Mouse (Mus musculus) urinary bladder, postnatal 36 days (tissue): ENCODE results near the gene Tmem60.

Experiments
- DNase-seq, 2 experiments: peaks; one replicate each; pipeline ENCODE4 v3.0.0; 2022; ENCODE audit warnings: low spot score in 2 of 2, mixed read lengths in 1 of 2

The Tmem60 gene

DNA sequence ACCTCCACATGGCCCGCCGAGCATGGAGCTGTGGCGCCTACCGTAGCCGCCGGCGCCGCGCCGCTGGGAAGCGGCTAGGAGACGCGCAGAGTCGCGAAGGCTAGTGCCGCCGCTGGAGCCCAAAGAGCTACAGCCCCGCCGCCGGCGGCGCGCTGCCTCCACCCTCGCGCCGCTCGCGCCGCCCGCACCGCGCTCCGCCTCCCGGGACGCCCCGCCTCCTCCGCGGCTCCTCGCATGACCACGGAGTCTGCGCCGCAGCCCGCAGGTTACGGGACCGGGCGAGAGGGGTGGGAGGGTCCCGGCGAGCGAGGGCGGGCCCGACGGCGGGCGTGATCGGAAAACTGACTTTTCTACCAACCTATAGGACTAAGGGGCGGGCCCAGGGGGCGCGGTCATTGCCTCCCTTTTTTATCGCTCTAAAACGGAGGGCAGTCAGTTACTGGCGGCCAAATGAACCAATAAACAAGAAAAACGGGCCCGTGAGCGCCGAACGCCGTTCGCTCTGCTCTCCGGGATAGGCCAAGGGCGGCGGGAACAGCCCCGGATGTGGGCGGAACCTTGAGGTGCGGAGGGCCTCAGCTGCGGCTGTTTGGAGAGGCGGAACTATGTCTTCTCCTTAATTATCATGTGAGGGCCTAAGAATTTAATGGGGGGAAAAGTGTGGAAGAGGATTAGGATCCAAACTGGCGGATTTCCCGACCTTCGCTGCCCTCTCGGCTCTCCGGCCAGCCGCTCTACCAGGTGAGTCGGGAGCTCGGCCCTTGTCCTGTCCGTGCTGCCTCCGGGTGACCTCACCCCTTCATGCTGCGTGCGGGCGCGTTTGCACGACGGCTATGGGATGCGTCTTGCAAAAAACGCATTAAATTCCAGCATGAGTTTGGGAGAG is at the start of gene Tmem60, which contains the start of gene Phtf2:
Gene Tmem60, plus strand, starts transcription at position 277 of the 886 bp plus-strand sequence.
Gene Phtf2, minus strand, starts transcription at position 210 of the 886 bp plus-strand sequence.
- DNase-seq = peak; percentile 98 to 99

DNA sequence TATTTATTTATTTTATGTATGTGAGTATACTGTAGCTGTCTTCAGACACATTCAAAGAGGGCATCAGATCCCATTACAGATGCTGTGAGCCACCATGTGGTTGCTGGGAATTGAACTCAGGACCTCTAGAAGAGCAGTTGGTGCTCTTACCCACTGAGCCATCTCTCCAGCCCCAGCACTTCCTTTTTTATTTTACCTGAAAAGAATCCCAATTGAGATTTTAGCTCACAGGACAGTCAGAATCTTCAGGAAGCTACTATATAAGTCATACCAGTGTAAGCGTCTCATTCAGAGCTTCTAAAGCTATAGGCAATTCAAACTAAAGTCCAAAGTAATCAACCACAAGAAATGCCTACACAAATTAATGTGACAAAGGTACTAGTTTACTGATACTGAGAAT is 47.6 kb upstream of the Tmem60 start:
- no peak for DNase-seq

DNA sequence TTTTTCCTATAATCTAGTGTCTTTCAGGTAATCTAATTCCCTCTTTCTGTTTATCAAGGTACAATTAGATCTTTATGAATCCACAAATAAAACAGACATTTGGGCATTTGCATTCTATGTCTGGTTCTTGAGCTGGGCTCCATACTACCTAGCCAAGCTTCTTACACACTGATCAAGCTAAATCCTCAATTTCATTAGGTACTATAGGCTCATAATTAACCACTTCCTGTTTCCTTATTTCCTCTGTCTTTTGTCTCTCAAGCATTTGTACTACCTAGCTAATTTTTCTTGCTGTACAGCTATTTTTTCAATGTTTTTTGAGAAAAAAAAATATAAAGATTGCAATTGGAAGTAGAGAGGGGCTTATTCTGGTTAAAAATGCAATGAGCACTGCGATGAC is 44.9 kb upstream of the Tmem60 start:
- DNase-seq = no peak

DNA sequence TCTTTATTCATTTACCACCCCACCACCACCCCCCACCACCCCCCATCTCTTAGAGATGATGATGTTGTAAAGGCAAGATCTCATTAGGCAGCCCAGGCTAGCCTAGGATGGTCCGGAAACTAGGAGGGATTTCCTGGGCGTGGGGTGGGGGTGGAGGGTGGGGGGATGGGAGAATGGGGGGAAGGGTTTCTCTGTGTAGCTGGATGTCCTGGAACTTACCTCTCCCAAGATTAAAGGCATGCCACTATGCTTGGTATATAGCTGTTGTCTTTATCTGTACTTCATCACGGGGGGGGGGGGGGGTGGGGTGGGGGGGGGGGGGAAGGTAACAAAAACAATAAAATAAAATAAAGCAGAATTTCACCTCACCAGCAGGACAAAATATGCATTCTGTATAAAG is 38.6 kb upstream of the Tmem60 start:
- DNase-seq = no peak

DNA sequence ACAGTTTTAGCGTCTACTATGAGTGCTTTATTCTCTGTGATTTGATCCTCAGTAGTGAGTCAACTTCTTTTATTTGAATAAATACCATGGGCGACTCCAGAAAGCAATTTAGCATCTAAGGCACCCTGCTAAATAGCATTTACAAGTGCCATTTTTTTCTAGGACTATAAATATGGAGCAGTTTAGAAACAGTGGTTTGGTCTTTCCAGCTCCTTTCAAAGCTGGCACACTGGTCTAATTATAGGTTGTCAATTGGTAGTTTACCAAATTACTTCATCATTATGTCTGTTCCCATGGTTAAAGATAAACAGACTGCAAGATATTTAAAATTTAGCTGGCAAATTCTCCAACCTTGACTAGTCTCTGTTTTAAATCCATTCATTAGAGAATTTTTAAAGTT is 38.2 kb upstream of the Tmem60 start:
- DNase-seq = no peak

DNA sequence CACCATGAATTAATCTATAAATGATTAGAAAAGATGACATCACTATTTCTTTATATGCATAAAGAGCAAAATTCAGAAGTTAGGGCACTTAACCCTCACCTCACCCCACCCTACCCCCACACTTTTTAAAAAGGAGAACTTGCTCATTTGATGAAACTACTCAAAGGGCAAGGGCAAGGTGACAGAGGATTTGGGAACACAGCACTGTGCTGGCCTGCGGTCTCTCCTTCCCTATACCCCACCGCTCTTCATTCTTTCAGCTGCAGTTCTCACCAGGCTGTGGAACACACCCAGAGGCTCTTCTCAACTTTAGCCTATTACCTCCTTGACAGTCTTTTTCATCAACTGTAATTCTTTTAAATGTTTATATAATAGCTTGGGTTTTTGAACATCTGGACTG is 35.0 kb upstream of the Tmem60 start:
- DNase-seq = no peak

DNA sequence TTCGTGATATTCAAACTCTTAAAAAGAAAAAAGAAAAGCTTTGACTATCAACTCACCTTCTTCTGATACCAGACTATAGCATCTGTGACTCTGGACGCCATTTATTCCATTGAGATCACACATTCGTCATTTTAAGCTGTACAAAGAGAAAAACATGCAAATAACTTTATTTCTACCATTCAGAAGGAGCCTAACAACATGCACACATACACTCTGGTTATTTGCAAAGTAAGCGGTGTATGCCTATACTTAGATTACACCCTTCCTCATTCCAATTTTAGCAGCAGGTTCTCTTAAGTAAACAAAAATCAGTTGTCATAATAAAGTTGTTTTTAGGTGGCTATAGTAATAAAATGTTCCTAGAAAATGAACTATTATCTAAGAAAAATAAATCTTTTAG is 26.9 kb upstream of the Tmem60 start:
- DNase-seq = no peak

DNA sequence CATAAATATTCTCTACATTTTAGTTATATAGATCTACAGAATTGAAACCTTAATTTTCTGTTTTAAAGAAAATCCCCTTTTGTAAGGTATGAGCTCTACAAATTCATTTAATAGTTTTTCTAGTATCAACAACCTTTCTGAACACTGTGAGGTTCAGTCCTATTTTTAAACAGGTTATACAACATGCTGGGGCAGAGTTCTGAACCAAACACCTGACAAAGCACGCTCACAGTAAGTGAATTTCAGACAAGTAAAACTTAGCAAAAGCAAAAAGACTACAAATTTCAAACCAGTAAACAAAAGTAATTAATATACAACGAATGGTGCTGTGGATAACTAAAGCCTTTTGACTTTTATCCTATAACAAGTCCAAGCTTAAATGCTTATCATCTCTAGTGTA is 23.6 kb upstream of the Tmem60 start:
- DNase-seq = no peak

DNA sequence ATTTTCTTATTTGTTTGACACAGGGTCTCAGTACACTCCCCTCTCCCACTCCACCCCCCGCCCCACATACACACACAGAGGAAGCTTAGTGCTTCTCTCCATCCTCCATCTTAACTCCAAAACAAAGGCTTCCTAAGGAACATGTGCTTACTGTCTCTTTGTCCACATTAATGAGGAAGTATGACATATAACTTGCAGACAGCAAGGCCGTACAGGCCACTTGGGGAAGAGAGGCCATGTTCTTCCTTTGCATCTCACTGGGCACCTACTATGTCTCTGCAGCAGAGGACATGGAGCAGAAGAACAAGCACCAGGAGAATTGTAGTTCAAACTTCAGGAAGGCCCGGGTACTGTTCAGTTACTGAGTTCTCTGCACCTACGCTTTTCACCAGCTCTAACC is 21.4 kb upstream of the Tmem60 start:
- DNase-seq = no peak

DNA sequence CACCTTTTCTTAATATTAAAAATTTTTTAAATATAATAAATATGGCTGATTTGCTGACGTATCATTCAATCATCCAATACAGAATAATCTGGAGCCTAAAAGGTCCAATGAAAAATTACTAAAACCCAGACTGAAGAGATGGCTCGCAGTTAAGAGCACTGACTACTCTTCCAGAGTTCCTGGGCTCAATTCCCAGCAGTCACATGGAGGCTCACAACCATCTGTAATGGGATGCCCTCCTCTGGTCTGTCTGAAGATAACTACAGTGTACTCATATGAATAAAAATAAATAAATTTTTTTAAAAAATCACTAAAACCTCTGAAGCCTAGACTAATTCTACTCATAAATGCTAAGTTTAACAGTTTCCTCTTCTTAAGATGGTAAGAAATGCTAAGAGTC is 20.1 kb upstream of the Tmem60 start:
- no peak for DNase-seq

DNA sequence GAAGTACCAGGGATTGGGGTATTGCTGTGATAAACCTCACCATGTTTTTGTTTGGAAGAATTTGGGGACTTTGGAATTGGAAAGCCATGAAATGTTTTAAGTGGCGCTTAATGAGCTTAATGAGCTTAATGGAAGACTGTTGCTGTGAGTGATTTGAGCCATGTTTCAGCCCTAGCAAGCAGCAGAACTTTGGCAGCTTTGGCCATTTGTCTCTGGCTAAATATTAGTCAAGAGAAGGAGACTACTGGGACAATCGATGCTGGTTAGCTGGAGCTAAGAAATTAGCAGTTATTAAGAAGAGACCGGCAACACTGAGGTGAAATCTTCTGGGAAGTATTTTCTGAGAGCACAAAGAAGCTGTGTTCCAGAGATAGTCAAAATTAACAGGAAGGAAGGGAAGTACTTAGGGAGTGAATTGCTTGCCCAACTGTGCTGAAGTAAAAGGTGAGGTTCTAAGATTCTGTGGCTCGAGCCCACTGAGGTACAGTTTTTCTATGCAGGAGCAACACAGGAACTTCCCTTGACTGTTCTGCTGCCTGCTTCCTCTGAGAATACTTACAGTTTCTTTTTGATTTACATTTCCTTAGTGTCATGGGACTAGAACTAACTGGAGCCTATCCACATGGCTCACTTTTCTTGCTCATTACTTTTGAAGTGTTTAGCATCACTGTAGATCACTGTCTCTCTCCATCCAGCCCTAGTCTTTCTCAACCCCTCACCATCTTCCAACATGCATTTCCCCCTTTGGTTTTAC is 17.6 kb upstream of the Tmem60 start:
- no peak for DNase-seq

DNA sequence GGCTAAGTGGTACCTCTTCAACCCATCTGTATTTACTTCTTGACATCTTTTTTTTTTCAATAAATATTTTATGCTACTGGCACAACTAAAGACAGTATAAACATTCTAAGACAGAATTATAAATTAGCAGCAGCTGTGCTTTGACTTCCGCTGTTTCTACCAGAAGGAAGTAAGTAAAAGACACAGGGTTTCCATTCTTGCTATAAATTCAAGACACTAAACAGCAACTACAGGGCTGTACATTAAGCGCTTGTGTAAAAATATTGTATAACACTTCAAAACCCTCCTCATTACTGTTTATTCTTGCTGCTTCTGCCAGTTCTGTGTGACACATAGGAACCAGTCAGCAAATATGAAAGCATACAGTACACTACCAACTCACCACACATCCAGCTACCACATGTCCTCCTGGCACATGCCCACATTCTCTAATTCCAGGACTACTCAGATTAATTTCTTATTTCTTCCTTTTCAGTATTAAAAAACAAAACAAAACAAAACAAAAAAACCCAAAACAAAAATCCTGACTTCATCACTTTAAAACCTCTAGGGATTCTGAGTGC is 16.7 kb upstream of the Tmem60 start:
- DNase-seq = no peak

DNA sequence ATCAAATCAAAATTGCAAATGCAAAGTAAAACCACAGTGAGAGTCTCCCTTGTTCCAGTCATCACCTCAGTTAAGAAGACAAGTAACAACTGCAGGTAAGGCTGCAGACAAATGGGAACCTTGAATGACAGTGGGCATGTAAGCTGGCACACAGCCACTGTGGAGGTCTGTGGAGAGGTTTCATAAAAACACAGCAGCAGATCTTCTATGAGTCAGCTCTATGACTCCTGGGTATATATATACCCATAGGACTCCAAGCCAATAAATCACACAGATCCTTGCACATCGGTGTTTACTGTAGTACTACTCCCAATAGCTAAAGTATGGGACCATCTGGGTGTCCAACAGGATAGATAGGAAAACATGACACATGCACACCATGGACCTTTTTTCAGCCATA is 8.8 kb upstream of the Tmem60 start:
- no peak for DNase-seq

DNA sequence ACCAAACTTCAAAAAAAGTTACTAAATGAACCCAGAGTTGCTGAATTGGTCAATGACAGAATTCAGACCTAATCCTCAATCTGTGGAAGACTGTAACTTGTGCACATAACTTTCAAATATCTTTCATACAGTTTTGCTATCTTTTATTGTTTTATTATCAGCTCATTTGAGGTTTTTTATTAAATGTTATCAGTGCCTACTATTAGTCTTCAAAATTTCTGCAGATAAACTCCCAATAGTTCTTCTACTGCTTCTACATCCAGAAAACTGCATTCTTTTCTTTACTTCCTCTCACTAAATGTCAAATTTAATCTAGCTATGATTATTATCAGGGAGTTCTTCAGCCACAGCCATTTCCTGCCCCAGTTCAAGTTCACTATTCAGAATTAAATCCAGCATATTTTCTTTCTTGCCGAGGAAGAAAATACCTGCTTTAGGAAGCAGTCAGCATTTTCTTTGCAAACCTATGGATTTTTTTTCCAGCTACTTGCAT is 5.0 kb upstream of the Tmem60 start:
- DNase-seq = no peak

DNA sequence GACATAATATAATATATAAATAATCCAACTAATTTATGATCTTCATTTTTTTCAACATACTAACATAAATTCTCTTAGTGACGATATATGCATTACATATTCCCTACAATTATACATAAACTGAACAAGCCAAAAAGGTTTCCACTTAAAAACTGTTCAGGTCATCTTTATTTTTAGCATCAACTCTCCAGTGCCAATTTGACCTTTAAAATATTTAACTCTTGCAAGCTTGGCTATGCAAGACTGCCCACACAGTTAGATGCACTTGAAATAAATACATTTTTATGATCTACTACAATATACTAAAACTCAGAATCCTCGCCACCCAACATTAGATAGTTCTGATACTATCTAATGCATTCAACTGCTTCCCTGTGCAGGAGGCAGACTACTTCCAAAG is 1.6 kb upstream of the Tmem60 start:
- DNase-seq = no peak

DNA sequence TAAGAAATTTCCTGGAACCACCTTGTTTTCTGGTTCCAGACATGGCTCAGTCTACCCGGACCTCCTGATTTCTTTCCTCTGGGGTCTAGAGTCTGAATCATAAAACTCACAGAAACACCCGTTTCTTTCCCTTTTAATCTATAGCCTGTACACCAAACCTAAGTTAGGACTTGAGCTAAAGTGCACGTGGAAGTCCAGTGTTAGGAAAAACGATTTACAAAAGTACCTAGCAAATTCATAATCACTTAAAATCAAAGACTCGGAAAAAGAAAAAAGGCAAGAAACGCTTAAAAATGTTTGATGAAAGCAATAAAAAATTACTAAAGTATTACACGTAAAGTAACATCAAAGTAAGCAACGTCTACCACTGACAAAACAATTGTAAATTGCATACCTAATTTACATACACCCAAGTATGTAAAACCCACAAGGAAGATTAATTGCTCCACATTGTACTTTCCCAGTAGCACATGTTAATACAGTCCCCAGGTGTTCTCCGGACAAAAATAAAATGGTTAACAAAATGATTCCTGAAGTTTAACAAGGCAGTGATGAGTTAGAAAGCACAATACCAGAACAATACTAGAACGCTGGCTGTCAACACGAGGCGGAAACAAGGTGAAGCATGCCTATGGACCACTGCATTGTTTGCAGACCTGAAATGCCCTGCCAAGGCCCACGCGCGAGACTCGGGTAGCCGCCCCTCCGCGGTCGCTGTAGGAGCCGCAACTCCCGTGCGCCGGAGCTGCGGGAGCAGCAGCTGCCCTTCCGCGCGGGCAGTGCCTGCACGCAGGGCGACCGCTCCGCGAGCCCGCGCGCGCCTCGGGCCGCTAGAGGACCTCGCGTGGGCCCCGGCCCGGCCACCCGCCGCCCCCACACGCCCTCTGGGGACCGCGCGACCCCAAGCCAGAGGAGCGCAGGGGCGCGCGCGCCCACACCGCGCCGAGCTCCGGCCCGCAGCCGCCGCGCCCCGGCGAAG is 905 bp upstream of the Tmem60 start:
- DNase-seq = peak; percentile 34 to 38

DNA sequence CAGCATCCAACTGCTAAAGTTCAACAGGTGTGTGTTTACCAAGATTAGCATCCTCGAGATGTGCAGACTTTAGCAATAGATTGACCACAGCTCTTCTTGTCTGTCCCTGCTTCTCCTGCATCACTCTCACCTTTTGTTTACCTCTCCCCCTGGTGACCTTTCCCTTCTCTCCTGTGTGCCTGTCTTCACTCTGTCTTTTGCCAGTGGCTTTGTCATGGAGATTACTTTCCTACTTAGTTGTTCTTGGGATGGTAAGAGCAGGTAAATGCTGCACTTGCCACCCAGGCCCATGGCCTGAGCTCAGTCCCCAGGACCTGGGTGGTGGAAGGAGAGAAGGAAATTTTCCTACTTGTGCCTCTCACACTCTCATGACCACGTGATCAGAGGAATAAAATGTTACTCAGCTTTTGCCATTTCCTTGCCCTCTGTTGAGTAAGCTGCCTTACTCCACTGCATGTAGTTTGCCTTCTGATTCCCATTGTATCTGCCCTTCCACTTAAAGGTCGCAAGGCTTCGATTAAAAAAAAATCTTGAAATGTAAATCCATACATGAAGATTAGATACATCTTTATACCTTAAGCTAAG is 2.1 kb downstream of the Tmem60 start:
- no peak for DNase-seq

DNA sequence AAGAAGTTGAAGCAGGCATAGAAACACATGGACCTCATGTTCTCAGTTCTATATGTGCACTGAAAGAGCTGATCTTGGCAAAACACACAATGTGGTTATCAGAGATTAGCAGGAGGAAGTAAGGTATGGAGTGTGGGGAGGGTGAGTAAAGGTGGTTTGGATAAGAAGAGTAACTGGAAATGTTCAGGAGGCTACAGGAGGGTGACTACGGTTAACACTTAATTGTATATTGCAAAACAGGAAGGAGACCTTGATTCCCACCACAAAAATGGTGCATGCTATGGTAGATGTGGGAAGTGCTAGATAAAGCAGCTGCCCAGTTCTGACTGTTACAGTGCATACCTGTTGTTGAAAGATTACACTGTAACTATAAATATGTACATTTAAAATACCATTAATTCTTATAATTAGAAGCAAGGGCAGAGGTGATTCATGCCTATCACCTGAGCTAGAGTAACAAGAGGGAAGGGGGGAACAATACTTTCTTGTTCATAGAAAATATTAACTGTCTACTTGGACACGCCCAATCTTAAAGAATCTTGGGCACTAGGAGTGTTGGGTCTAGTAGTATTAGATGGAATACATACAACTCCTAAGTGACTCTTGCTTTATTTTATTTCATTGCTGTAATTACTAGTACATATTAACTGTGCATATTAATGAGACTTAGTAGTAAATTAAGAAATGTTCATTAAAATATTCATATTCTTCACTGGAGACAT is 15.6 kb downstream of the Tmem60 start:
- DNase-seq = no peak

DNA sequence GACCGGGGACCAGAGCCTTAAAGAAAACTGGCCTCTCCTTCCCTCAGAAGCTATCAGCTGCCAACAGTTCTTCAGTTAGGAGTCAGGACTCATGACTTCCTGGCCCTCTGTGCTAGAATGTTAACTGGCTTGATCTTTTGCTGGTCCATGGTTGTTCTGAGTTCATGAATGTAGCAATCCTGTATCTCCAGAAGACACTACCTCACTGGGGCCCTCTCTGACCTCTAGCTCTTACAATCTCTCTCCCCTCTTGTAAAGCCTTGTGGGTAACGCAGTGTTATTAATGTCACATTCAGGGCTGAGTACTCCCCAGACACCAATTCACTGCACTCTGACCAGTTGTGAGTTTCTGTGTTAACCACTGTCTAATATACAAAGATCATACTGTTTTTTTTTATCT is 22.7 kb downstream of the Tmem60 start:
- no peak for DNase-seq

DNA sequence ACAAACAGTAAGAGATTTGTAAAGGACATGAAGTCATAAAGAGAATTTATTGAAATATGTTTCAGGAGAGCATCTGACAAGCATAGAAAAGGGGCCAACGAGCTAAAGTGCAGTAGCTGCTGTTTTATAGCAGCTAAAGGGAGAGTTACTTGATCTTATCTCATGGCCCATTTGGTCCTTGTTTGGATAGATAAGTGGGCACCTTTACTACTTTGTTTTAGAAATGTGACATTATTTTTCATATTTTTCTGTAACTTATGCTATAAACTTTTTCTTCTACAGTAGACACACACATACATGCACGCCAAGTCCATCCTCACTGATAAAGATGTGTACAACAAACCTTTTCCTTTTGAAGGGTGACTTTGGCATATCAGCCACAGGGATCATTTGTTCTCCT is 23.4 kb downstream of the Tmem60 start:
- DNase-seq = no peak
